Mouse (Mus musculus) ES-E14 (cell line): ENCODE results near the gene 4930503B20Rik. TPM values are rescaled to one million over a fixed set of nuclear protein-coding genes. Genes with fewer than 3 reads are reported as not detected.

Experiments used
- DNase-seq: peaks from one replicate; pipeline ENCODE4 v3.0.0-alpha.2; 2013; ENCODE audit warnings: low read depth, low spot score
- H3K27ac ChIP-seq: 2 replicates; pipeline ENCODE4 v1.5.1; 2012; ENCODE audit warnings: low read depth, mild to moderate bottlenecking, low read length, moderate library complexity, mixed read lengths; ENCODE audit not compliant: poor library complexity, insufficient read depth, severe bottlenecking
- H3K36me3 ChIP-seq: 2 replicates; pipeline ENCODE4 v1.6.1; 2012; ENCODE audit warnings: mild to moderate bottlenecking, low read length, moderate library complexity, mixed read lengths; ENCODE audit not compliant: control insufficient read depth, poor library complexity, insufficient read depth, severe bottlenecking
- H3K4me1 ChIP-seq, 2 experiments: fragments of 150-350 bp in 1 of 2; sonication (generic) in 1 of 2; 2 replicates each; pipeline ENCODE4 v1.6.1; 2012; ENCODE audit warnings: low read length in 2 of 2, mild to moderate bottlenecking in 1 of 2, mixed read lengths in 1 of 2; ENCODE audit not compliant: control insufficient read depth in 2 of 2, insufficient read depth in 2 of 2, poor library complexity in 1 of 2
- H3K4me3 ChIP-seq, 2 experiments: fragments of 150-350 bp in 1 of 2; sonication (generic) in 1 of 2; 2 replicates each; pipeline ENCODE4 v1.5.1; 2012; ENCODE audit warnings: low read length in 2 of 2, low read depth in 1 of 2, mild to moderate bottlenecking in 1 of 2, mixed read lengths in 1 of 2; ENCODE audit not compliant: insufficient read depth in 1 of 2, poor library complexity in 1 of 2, severe bottlenecking in 1 of 2
- H3K9ac ChIP-seq: 2 replicates; pipeline ENCODE4 v1.6.1; 2012; ENCODE audit warnings: low read depth, mild to moderate bottlenecking, low read length, mixed read lengths; ENCODE audit not compliant: poor library complexity, insufficient read depth, severe bottlenecking
- H3K9me3 ChIP-seq: fragments of 150-350 bp; sonication (generic); 2 replicates; pipeline ENCODE4 v1.6.1; 2012; ENCODE audit warnings: low read depth, mild to moderate bottlenecking, low read length; ENCODE audit not compliant: control insufficient read depth, insufficient read depth
- CHD2 ChIP-seq: IDR thresholded peaks from 2 replicates; pipeline ENCODE4 v1.6.1; 2014; ENCODE audit warnings: mild to moderate bottlenecking, low read depth, low read length, inconsistent platforms
- HCFC1 ChIP-seq: IDR thresholded peaks from 2 replicates; pipeline ENCODE4 v1.6.1; 2012; ENCODE audit warnings: low read length, inconsistent platforms, borderline replicate concordance; ENCODE audit not compliant: insufficient read depth
- MAFK ChIP-seq: IDR thresholded peaks from 2 replicates; pipeline ENCODE4 v1.6.1; 2014; ENCODE audit warnings: mild to moderate bottlenecking, low read depth, low read length, inconsistent platforms; ENCODE audit not compliant: insufficient read depth
- ZC3H11A ChIP-seq: IDR thresholded peaks from 2 replicates; pipeline ENCODE4 v1.6.1; 2012; ENCODE audit warnings: low read depth, mild to moderate bottlenecking, inconsistent platforms, low read length, borderline replicate concordance
- ZNF384 ChIP-seq: IDR thresholded peaks from 2 replicates; pipeline ENCODE4 v1.6.1; 2012; ENCODE audit warnings: low read depth, low read length, inconsistent platforms
- in situ Hi-C, 2 experiments: fragments of 600-800 bp; cut with MboI; formaldehyde crosslinking; loops; one replicate each; pipeline ENCODE4 v1.15.1; 2025; ENCODE audit warnings: low sequenced_read_pairs in 2 of 2, inconsistent platforms in 1 of 2; ENCODE audit not compliant: unreplicated experiment in 2 of 2
- total RNA-seq: library from RNA; depleted of rRNA; stranded (reverse); fragments of 300-350 nt; gene quantifications from 2 replicates; pipeline ENCODE4 v1.2.3, GENCODE M21; 2012

Gene 4930503B20Rik
- total RNA-seq, 1 experiment = not detected

- no peak overlapping the region for H3K4me3 ChIP-seq
- no peak overlapping the region for H3K27ac ChIP-seq
- H3K9ac ChIP-seq = no peak overlapping the region
- no peaks in the 10 kb centered on the region for H3K9me3 ChIP-seq
- no peaks in the 10 kb centered on the region for H3K36me3 ChIP-seq
- TF ChIP-seq CHD2 = no peak
- TF ChIP-seq HCFC1 = no peak
- TF ChIP-seq MAFK = no peak
- TF ChIP-seq ZNF384 = no peak
- no peak for TF ChIP-seq ZC3H11A
- in situ Hi-C loops = no loop called here
- DNase-seq = no peak
- no peaks in the 10 kb centered on the region for H3K4me1 ChIP-seq
These were observed 6.3 kb upstream of the 4930503B20Rik start for GRCm38 (mm10) chr3:146657433-146657832.

- no peaks in the 10 kb centered on the region for H3K9me3 ChIP-seq
- no peaks in the 10 kb centered on the region for H3K4me1 ChIP-seq
- no peak overlapping the region for H3K4me3 ChIP-seq
- H3K27ac ChIP-seq = no peak overlapping the region
- no peak overlapping the region for H3K9ac ChIP-seq
- no peaks in the 10 kb centered on the region for H3K36me3 ChIP-seq
- DNase-seq = no peak
- TF ChIP-seq ZNF384 (no peak), HCFC1 (no peak), MAFK (peak; percentile 99)
- in situ Hi-C loops = no loop called here
These were observed 4.0 kb upstream of the 4930503B20Rik start for GRCm38 (mm10) chr3:146655111-146655577.

- H3K4me3 ChIP-seq = no peak overlapping the region
- H3K27ac ChIP-seq = no peak overlapping the region
- no peaks in the 10 kb centered on the region for H3K36me3 ChIP-seq
- H3K9me3 ChIP-seq = no peaks in the 10 kb centered on the region
- TF ChIP-seq ZC3H11A (no peak), CHD2 (no peak), ZNF384 (no peak), MAFK (no peak), HCFC1 (no peak)
- in situ Hi-C loops = no loop called here
- no peaks in the 10 kb centered on the region for H3K4me1 ChIP-seq
- DNase-seq = no peak
- no peak overlapping the region for H3K9ac ChIP-seq
These were observed 2.6 kb upstream of the 4930503B20Rik start for GRCm38 (mm10) chr3:146653692-146654091.

- in situ Hi-C loops = no loop called here
These were observed 1.3 kb upstream of the 4930503B20Rik start for GRCm38 (mm10) chr3:146652431-146652830.

GRCm38 (mm10) chr3:146650716-146651115, 401 bp downstream of the 4930503B20Rik start:
- no peak overlapping the region for H3K9ac ChIP-seq
- in situ Hi-C loops = no loop called here
- H3K27ac ChIP-seq = no peak overlapping the region
- no peaks in the 10 kb centered on the region for H3K36me3 ChIP-seq
- no peaks in the 10 kb centered on the region for H3K9me3 ChIP-seq
- no peaks in the 10 kb centered on the region for H3K4me1 ChIP-seq
- TF ChIP-seq ZC3H11A = no peak
- no peak for TF ChIP-seq MAFK
- TF ChIP-seq ZNF384 = no peak
- TF ChIP-seq HCFC1 = no peak
- TF ChIP-seq CHD2 = no peak
- DNase-seq = peak; percentile 30
- no peak overlapping the region for H3K4me3 ChIP-seq

More at GRCm38 (mm10) chr3:146652431-146652830, 1.3 kb upstream of the 4930503B20Rik start:
- Histone ChIP-seq H3K27ac (no peak overlapping the region), H3K36me3 (no peaks in the 10 kb centered on the region), H3K4me1 (no peaks in the 10 kb centered on the region), H3K9me3 (no peaks in the 10 kb centered on the region), H3K4me3 (no peak overlapping the region), H3K9ac (no peak overlapping the region)
- DNase-seq = no peak
- TF ChIP-seq MAFK = no peak
- no peak for TF ChIP-seq ZC3H11A
- no peak for TF ChIP-seq ZNF384
- no peak for TF ChIP-seq CHD2
- no peak for TF ChIP-seq HCFC1
